8 mouse cellular contexts compared by ENCODE assay signal in genomic region chr9:22713286-22713685, GRCm38 (mm10).
DNase-seq lines count a peak whose midpoint lies in the region; ATAC-seq and TF ChIP-seq lines count a peak whose summit lies in the region.
"Not testable (repeated sequence)": the region's sequence is repeated elsewhere in the genome, so short reads cannot be mapped to it uniquely, and the experiment has no call there.

No protein-coding gene starts in this region.

- not testable (repeated sequence) for H3K27me3 ChIP-seq in embryonic facial prominence, embryonic 10.5 days (replicated peaks; ENCODE audit: low read depth, poor library complexity, severe bottlenecking); heart, postnatal 0 days (ENCODE audit: control insufficient read depth, insufficient read depth, low read length); liver, adult 2 months (ENCODE audit: control insufficient read depth, insufficient read depth, low read length); midbrain, embryonic 15.5 days (replicated peaks)

- not testable (repeated sequence) for H3K79me2 ChIP-seq in liver, adult 2 months (ENCODE audit: control insufficient read depth, insufficient read depth, low read length)

- TF ChIP-seq CTCF in heart, postnatal 0 days (IDR thresholded peaks at IDR 0.05; ENCODE audit: low read depth), result peak; percentile 63
- peak; percentile 40 for TF ChIP-seq CTCF in liver, adult 2 months (IDR thresholded peaks at IDR 0.05; ENCODE audit: low read depth, low read length)

- not testable (repeated sequence) for H3K9ac ChIP-seq in heart, postnatal 0 days (replicated peaks; ENCODE audit: low read depth, low read length); liver, adult 2 months (ENCODE audit: low read depth, low read length); midbrain, embryonic 15.5 days

- 28% methylated on average over 4 of the region's 4 CpGs for WGBS in embryonic facial prominence, embryonic 10.5 days
- 48% methylated on average over 4 of the region's 4 CpGs for WGBS in heart, postnatal 0 days
- 59% methylated on average over 4 of the region's 4 CpGs for WGBS in liver, adult 2 months
- WGBS in midbrain, embryonic 15.5 days, result 32% methylated on average over 4 of the region's 4 CpGs

- not testable (repeated sequence) for H3K36me3 ChIP-seq in embryonic facial prominence, embryonic 10.5 days (replicated peaks); heart, postnatal 0 days (replicated peaks; ENCODE audit: control insufficient read depth, insufficient read depth, low read length); liver, adult 2 months (ENCODE audit: control insufficient read depth, insufficient read depth, low read length); midbrain, embryonic 15.5 days (replicated peaks)

- not testable (repeated sequence) for H3K9me3 ChIP-seq in embryonic facial prominence, embryonic 10.5 days; heart, postnatal 0 days (replicated peaks; ENCODE audit: control insufficient read depth, low read length); midbrain, embryonic 15.5 days

- TF ChIP-seq POLR2A in liver, adult 2 months (IDR thresholded peaks at IDR 0.05; ENCODE audit: extremely low read depth, insufficient read depth, low read length), result not testable (repeated sequence)

- not testable (repeated sequence) for TF ChIP-seq EP300 in heart, postnatal 0 days (IDR thresholded peaks at IDR 0.05; ENCODE audit: low read depth)

- DNase-seq in CD4-positive, CD25-positive, alpha-beta regulatory T cell, adult 2 months (ENCODE audit: low read depth, low spot score), result peak; percentile 59
- peak; percentile 71 for DNase-seq in adrenal gland, postnatal 14 days
- DNase-seq in embryonic facial prominence, embryonic 10.5 days (ENCODE audit: low spot score), result peak; percentile 76
- DNase-seq in heart, postnatal 0 days (ENCODE audit: low spot score), result peak; percentile 16
- peak; percentile 61 to 82 for DNase-seq in kidney, postnatal 25 days
- peak; percentile 19 for DNase-seq in liver, adult 2 months (ENCODE audit: extremely low read depth, low read depth, low spot score)
- DNase-seq in thymus, postnatal 0 days (ENCODE audit: low spot score), result peak; percentile 22

- H3K4me2 ChIP-seq in heart, postnatal 0 days (ENCODE audit: low read depth, low read length); midbrain, embryonic 15.5 days: not testable (repeated sequence)

- H3K4me1 ChIP-seq in embryonic facial prominence, embryonic 10.5 days, result peaks cover 16% of the 10 kb centered on the region
- not testable (repeated sequence) for H3K4me1 ChIP-seq in heart, postnatal 0 days (ENCODE audit: control insufficient read depth, insufficient read depth); liver, adult 2 months (ENCODE audit: control insufficient read depth, insufficient read depth, low read length); midbrain, embryonic 15.5 days

- not testable (repeated sequence) for ATAC-seq in heart, postnatal 0 days (ENCODE audit: insufficient read depth, low read depth)
- ATAC-seq in midbrain, embryonic 15.5 days (replicated peaks), result 0 out of 2 replicates have a peak, but pooled peaks have one; percentile 38

- H3K4me3 ChIP-seq in embryonic facial prominence, embryonic 10.5 days; heart, postnatal 0 days (ENCODE audit: low read depth, low read length); liver, adult 2 months (ENCODE audit: insufficient read depth, low read depth, low read length); midbrain, embryonic 15.5 days: not testable (repeated sequence)

- not testable (repeated sequence) for H3K27ac ChIP-seq in embryonic facial prominence, embryonic 10.5 days (replicated peaks); heart, postnatal 0 days (ENCODE audit: low read depth); liver, adult 2 months (replicated peaks; ENCODE audit: insufficient read depth, low read depth, low read length); midbrain, embryonic 15.5 days

Comparison
In these comparisons a context has a peak if more than half of its experiments do, and no peak if none do; other contexts are left out.
1. DNase-seq: peak in every context shown above with its lines; median percentile 76 in embryonic facial prominence, embryonic 10.5 days; 72 in kidney, postnatal 25 days; 71 in adrenal gland, postnatal 14 days; 59 in CD4-positive, CD25-positive, alpha-beta regulatory T cell, adult 2 months; 22 in thymus, postnatal 0 days; 19 in liver, adult 2 months; 16 in heart, postnatal 0 days.